Mouse (Mus musculus) CH12.LX (cell line): Measurements from ENCODE around the gene Chsy1.

ENCODE experiments used
- CHD2 ChIP-seq: IDR thresholded peaks from 2 replicates; pipeline ENCODE4 v1.6.1; 2011; ENCODE audit warnings: low read length, improper control_type of control experiment
- CTCF ChIP-seq, 2 experiments: IDR thresholded peaks in 1 of 2; conservative IDR thresholded peaks in 1 of 2; 2 replicates each; pipeline ENCODE4 v1.5.1; 2011 to 2012; ENCODE audit warnings: low read depth in 2 of 2, low read length in 2 of 2, improper control_type of control experiment in 1 of 2, inconsistent platforms in 1 of 2, mild to moderate bottlenecking in 1 of 2, moderate library complexity in 1 of 2
- ELF1 ChIP-seq: IDR thresholded peaks from 2 replicates; pipeline ENCODE4 v1.6.1; 2014; ENCODE audit warnings: low read depth, mild to moderate bottlenecking, inconsistent platforms, low read length, improper control_type of control experiment
- EP300 ChIP-seq: IDR thresholded peaks from 2 replicates; pipeline ENCODE4 v1.6.1; 2011; ENCODE audit warnings: low read length, improper control_type of control experiment
- GABPA ChIP-seq: IDR thresholded peaks from 2 replicates; pipeline ENCODE4 v1.6.1; 2012; ENCODE audit warnings: low read depth, low read length, improper control_type of control experiment, inconsistent platforms; ENCODE audit not compliant: insufficient replicate concordance
- MAZ ChIP-seq: IDR thresholded peaks from 2 replicates; pipeline ENCODE4 v1.6.1; 2012; ENCODE audit warnings: low read depth, mild to moderate bottlenecking, inconsistent platforms, low read length, improper control_type of control experiment, moderate library complexity
- MEF2A ChIP-seq: IDR thresholded peaks from 2 replicates; pipeline ENCODE4 v1.6.1; 2014; ENCODE audit warnings: low read depth, mild to moderate bottlenecking, inconsistent platforms, low read length, improper control_type of control experiment, borderline replicate concordance
- POLR2A ChIP-seq: IDR thresholded peaks from 2 replicates; pipeline ENCODE4 v1.6.1; 2011; ENCODE audit warnings: low read depth, mild to moderate bottlenecking, improper control_type of control experiment, low read length
- POLR2AphosphoS2 ChIP-seq: IDR thresholded peaks from 2 replicates; pipeline ENCODE4 v1.6.1; 2011; ENCODE audit warnings: low read depth, low read length, improper control_type of control experiment
- TCF12 ChIP-seq: IDR thresholded peaks from 2 replicates; pipeline ENCODE4 v1.6.1; 2014; ENCODE audit warnings: low read depth, mild to moderate bottlenecking, inconsistent platforms, low read length, improper control_type of control experiment
- USF2 ChIP-seq: conservative IDR thresholded peaks from 2 replicates; pipeline ENCODE4 v1.6.1; 2011; ENCODE audit warnings: low read depth, low read length, improper control_type of control experiment
- ZMIZ1 ChIP-seq: IDR thresholded peaks from 2 replicates; pipeline ENCODE4 v1.6.1; 2012; ENCODE audit warnings: low read depth, mild to moderate bottlenecking, inconsistent platforms, low read length, improper control_type of control experiment
- ZNF384 ChIP-seq: IDR thresholded peaks from 2 replicates; pipeline ENCODE4 v1.6.1; 2012; ENCODE audit warnings: low read depth, low read length, improper control_type of control experiment, inconsistent platforms

DNA sequence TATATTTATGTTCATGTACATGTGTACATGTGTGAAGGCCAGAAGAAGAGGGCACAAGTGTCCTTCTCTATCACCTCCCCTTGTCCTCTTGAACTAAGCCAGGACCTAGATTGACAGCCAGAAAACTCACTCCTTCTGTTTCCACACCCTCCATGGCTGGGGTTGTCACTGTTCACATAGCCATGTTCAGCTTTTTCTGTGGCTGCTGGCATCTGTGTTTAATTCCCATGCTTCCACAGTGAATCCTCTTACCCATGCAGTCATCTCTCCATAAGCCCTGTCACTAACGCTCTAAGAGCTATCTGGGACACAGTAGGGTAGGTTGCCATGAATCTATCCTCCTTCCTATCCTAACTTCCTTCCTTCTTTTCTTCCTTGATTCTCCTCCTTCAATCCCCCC, 86.6 kb downstream of the Chsy1 start:
- TF ChIP-seq MAZ (no peak), MEF2A (no peak), CTCF (conservative IDR thresholded peaks at IDR 0.05 in 1 of 2, IDR thresholded peaks at IDR 0.05 in 1 of 2; ENCODE audit: low read depth in 2 of 2, low read length in 2 of 2) (no peak), EP300 (no peak), POLR2A (no peak), ZNF384 (no peak), POLR2AphosphoS2 (no peak), USF2 (no peak), ZMIZ1 (no peak), GABPA (no peak), CHD2 (no peak), TCF12 (no peak), ELF1 (no peak)
